Mouse (Mus musculus) bone marrow, adult 2 months (tissue): ENCODE measurements around the gene Lrp2bp. TPM values are rescaled to one million over a fixed set of nuclear protein-coding genes. Genes with fewer than 3 reads are reported as not detected.

Experiments used
- H3K27ac ChIP-seq: fragments of 200-500 bp; 2 replicates; pipeline ENCODE4 v1.5.1; 2012; ENCODE audit warnings: low read depth, mild to moderate bottlenecking, control low read depth, inconsistent platforms, low read length; ENCODE audit not compliant: control insufficient read depth, poor library complexity, insufficient read depth
- H3K4me1 ChIP-seq: fragments of 200-500 bp; 2 replicates; pipeline ENCODE4 v1.6.1; 2011; ENCODE audit warnings: low read length; ENCODE audit not compliant: control insufficient read depth, insufficient read depth
- H3K4me3 ChIP-seq: fragments of 200-500 bp; replicated peaks from 2 replicates; pipeline ENCODE3; 2011; ENCODE audit warnings: mild to moderate bottlenecking, low read depth, low read length, control low read depth; ENCODE audit not compliant: control insufficient read depth
- CTCF ChIP-seq: fragments of 200-500 bp; IDR thresholded peaks from 2 replicates; pipeline ENCODE4 v1.5.1; 2011; ENCODE audit warnings: low read length, control low read depth; ENCODE audit not compliant: control insufficient read depth, insufficient read depth
- POLR2A ChIP-seq: fragments of 200-500 bp; IDR thresholded peaks from 2 replicates; pipeline ENCODE4 v1.6.1; 2011; ENCODE audit warnings: low read depth, mild to moderate bottlenecking, control low read depth, low read length, borderline replicate concordance; ENCODE audit not compliant: control insufficient read depth
- WGBS: fragments of 180-500 bp; shearing (Covaris S2); methylation state at CpG from one replicate; pipeline ENCODE4 v1.1.7; 2018; 5-methylcytosine and 5-hydroxymethylcytosine counted together
- polyA plus RNA-seq: library from polyadenylated mRNA; stranded (reverse); fragments of >200 nt; gene quantifications from 2 replicates; pipeline ENCODE4 v1.2.4, GENCODE M21; 2011; ENCODE audit warnings: low replicate concordance; ENCODE audit not compliant: missing spikeins, insufficient read depth, insufficient read length

Gene Lrp2bp
- polyA plus RNA-seq, 1 experiment = not detected

GRCm38 (mm10) chr8:46010746-46011680, 11.9 kb downstream of the Lrp2bp start:
- TF ChIP-seq POLR2A = no peak
- no peak for TF ChIP-seq CTCF
- 52% methylated on average over 17 of the region's 17 CpGs for WGBS
- Histone ChIP-seq H3K4me3 (no peak overlapping the region), H3K4me1 (no peaks in the 10 kb centered on the region), H3K27ac (no peak overlapping the region)

GRCm38 (mm10) chr8:46022203-46022602, 23.1 kb downstream of the Lrp2bp start:
- TF ChIP-seq POLR2A (no peak), CTCF (no peak)
- Histone ChIP-seq H3K4me3 (no peak overlapping the region), H3K27ac (no peak overlapping the region), H3K4me1 (no peaks in the 10 kb centered on the region)
- 79% methylated on average over 9 of the region's 9 CpGs for WGBS

DNA sequence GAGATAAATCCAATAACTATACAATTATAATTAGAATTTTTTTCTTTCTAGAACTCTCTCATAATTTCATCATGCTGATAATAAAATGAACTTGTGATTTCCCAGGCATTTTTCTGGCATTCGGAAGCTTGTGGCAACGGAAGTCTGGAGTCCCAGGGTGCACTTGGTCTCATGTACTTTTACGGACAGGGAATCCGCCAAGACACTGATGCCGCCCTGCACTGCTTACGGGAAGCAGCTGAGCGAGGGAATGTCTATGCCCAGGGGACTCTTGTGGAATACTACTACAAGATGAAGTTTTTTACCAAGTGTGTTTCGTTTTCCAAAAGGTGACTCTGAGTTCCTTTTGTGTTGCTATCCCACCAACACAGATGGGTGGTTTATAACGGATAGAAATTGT, 23.7 kb downstream of the Lrp2bp start:
- 90% methylated on average over 9 of the region's 9 CpGs for WGBS
- no peak overlapping the region for H3K4me3 ChIP-seq
- no peak overlapping the region for H3K27ac ChIP-seq
- TF ChIP-seq POLR2A = no peak
- no peak for TF ChIP-seq CTCF
- H3K4me1 ChIP-seq = no peaks in the 10 kb centered on the region

DNA sequence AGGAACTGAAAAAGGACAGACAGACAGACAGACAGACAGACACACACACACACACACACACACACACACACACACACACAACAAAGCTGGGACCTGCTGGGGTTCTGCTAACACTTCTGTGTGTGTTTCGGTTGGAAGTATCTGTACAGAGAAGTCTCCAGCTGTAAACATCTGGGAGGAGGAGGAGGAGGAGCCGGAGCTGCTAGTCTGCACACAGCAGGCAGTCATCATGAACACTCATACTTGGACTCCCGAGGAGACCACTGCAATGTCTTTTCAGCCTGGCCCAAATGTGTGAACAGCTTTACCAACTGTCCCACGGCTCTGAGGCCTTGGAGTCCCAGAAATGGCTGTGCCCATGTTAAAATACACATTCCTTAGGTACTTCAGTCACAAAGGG, 25.3 kb downstream of the Lrp2bp start:
- TF ChIP-seq POLR2A = no peak
- TF ChIP-seq CTCF = no peak
- Histone ChIP-seq H3K4me1 (no peaks in the 10 kb centered on the region), H3K4me3 (no peak overlapping the region), H3K27ac (no peak overlapping the region)
- WGBS = 75% methylated on average over 4 of the region's 4 CpGs

DNA sequence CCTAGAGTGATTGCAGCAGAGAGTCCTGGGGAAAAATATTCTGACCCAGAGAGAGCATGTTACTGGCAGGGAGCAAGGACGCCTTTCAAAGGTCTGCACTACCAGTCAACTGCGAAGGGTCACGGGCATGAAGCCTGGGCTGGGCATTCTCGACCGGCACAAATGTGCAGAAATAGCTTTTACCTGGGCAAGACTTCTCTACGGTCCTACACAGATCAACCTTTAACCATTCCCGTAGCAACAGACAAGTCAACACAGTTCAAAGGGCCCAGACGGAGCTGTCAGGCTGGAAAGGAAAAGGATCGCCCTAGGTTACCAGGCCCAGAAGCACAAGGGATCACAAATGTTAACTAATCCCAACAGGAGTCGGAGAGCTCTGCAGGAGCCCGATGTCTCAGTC, 37.1 kb downstream of the Lrp2bp start:
- TF ChIP-seq CTCF = no peak
- no peak for TF ChIP-seq POLR2A
- Histone ChIP-seq H3K4me3 (no peak overlapping the region), H3K27ac (no peak overlapping the region), H3K4me1 (no peaks in the 10 kb centered on the region)
- 84% methylated on average over 11 of the region's 11 CpGs for WGBS

DNA sequence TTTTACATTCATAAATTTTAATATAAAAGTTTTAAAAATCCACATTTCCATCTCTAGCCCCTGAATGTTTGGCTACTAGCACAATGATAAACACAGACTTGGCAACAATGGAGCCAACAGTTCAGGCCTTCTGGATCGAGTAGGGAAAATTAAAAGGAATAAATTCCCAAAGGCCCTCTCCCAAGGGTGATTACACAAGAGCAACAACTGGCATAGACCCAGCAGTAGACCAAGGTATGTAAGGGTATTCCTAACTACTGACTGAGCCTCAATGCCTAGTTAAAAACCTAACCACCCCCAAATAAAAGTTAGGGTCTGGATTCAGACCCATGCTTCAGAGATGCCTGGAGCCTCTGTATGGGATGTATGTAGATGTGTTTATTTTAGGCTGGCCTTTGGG, 40.6 kb downstream of the Lrp2bp start:
- no peaks in the 10 kb centered on the region for H3K4me1 ChIP-seq
- no peak for TF ChIP-seq CTCF
- TF ChIP-seq POLR2A = no peak
- H3K27ac ChIP-seq = no peak overlapping the region
- H3K4me3 ChIP-seq = no peak overlapping the region
- 76% methylated on average over 1 of the region's 1 CpGs for WGBS

- Histone ChIP-seq H3K4me1 (no peaks in the 10 kb centered on the region), H3K27ac (no peak overlapping the region), H3K4me3 (no peak overlapping the region)
- WGBS = 88% methylated on average over 13 of the region's 13 CpGs
- TF ChIP-seq CTCF (no peak), POLR2A (no peak)
Measured at GRCm38 (mm10) chr8:46040260-46040659, 41.2 kb downstream of the Lrp2bp start.

DNA sequence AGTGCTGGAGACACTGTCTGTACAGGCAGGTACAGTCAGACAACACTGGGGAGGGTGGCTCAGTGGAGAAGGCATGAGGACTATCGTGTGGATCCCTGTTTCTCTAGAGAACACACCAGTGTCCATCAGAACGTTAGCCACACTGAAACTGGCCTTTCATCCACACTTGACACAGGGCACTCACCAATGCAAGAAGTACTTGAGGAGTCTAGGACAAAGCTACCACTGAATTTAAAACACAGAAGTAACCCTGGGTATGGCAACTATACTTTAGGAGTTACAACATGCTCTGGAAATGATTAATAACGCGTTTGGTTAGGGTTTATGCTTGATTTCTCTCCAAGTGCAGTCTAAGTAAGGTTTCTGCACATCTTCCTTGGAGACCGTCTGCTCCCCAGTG, 73.7 kb downstream of the Lrp2bp start:
- H3K4me3 ChIP-seq = no peak overlapping the region
- H3K4me1 ChIP-seq = no peaks in the 10 kb centered on the region
- TF ChIP-seq POLR2A (no peak), CTCF (no peak)
- 86% methylated on average over 5 of the region's 5 CpGs for WGBS
- H3K27ac ChIP-seq = no peak overlapping the region
